Mouse (Mus musculus): Measurements from ENCODE around the gene Inpp1. TPM values are rescaled to one million over a fixed set of nuclear protein-coding genes. Genes with fewer than 3 reads are reported as not detected.

Gene Inpp1
- 112 TPM for polyA plus RNA-seq (2017; shearing (Covaris generic))

DNA sequence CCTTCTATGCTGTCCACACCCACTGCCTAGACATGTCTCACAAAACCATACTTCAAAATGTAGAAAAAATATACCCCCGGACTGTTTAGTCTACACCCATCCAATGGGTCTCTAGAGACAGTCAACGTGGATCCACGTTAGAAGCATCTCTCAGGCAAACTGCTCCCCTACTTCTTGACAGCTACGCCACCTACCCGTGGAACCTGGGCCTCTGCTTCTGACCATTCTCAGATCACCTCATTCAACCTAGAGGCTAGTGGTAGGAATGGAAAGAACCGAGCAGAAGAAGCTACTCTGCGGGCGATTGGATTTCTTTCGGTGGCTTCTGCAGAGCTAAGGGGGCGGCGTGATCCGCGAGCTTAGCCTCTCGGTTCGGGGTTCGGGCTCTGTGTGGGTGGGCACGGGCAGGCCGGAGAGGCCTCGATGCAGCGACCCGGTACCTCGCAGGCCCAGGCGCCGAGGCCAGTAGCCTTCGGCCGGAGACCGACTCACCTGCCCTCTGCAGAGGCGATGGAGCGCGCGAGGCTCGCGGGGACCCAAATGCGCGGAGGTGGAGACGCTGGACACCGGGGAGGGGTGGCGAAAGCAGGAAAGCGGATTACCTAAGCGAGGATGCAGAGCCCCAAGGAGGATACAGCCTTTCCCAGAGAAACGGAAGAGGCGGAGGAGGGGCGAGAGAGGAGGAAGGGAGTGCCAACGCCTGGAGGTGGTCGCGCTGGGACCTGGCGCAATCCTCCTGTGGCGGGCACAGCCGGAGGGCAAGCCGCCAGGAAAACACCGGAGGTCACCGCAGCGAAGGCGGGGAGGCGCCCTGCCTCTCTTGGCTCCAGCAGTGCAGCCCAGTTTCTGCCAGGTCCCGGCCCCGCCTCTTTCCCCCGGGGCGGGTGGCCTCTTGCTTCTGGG, at the start of gene Inpp1:
Gene Inpp1, minus strand, starts transcription at position 779 of the 903 bp plus-strand sequence.

DNA sequence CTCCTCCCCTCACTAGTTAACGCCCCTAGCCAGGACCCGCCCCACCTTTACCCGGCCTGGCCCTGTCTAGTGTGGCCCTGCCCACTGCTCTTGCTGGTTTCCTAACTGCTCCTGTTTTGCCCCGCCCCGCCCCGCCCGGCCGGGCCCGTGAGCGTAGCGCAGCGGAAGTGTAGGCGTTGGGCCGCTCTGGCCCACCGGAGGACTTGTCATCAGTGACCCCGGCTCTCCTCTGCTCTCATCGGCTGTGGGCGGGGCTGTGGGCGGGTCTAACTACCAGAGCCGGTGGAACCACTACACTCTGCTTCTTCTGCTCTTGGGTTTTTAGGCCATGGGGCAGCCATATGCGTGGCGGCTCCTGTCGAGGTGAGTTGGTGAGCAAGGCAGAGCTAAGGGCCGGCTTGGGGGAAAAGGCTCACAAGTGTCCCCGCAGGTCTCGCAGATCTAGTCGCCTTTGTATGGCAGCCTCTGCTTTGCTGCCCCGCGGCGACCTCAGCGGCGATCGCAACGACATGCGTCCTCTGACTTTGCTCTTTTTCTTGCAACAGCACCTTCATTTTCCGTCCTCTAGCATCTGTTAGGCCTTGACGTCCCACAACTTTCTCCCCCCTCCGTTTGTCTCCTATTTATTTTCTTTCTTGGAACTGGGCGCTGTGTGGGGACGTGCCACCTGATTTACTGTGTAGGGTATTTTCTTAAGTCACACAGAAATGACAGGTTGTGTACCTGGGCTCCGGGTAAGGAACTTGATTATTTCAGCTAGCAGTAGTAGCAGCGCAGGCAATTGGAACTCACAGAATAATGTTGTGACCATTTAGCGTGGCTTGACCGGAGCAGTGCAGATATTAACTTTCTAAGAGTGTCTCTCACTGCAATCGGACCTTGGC, 27.5 kb upstream of the Inpp1 start, which contains the start of gene Hibch:
Gene Hibch, plus strand, starts transcription at position 148 of the 884 bp plus-strand sequence.

Other genes starting within 250 kb of the Inpp1 start
- gene Nemp2, start 187.0 kb downstream of the Inpp1 start, polyA plus RNA-seq (2017; shearing (Covaris generic)) = 31.2 TPM
- 17.6 TPM for gene Mfsd6, start 90.2 kb downstream of the Inpp1 start, polyA plus RNA-seq (2017; shearing (Covaris generic))
- 22.9 TPM for gene Hibch, start 27.2 kb upstream of the Inpp1 start, polyA plus RNA-seq (2017; shearing (Covaris generic))
- 3.0 TPM for gene 1700019D03Rik, start 202.5 kb upstream of the Inpp1 start, polyA plus RNA-seq (2017; shearing (Covaris generic))
- not detected for gene Mstn, start 244.0 kb upstream of the Inpp1 start, polyA plus RNA-seq (2017; shearing (Covaris generic))